Mouse (Mus musculus) MEL (cell line): ENCODE measurements around the gene Olfr547. TPM values are rescaled to one million over a fixed set of nuclear protein-coding genes. Genes with fewer than 3 reads are reported as not detected.
"Not testable (repeated sequence)": the region's sequence is repeated elsewhere in the genome, so short reads cannot be mapped to it uniquely, and the experiment has no call there.

ENCODE experiments used
- DNase-seq: peaks from one replicate; pipeline ENCODE4 v3.0.0; 2011; ENCODE audit warnings: low read depth, low spot score
- H3K27ac ChIP-seq: 2 replicates; pipeline ENCODE4 v1.5.1; 2012; ENCODE audit warnings: low read depth, mild to moderate bottlenecking, control low read depth, low read length, moderate library complexity; ENCODE audit not compliant: control insufficient read depth
- H3K27me3 ChIP-seq, 2 experiments: fragments of 150-350 bp in 1 of 2; sonication (generic) in 1 of 2; 2 replicates each; pipeline ENCODE4 v1.6.1; 2012; ENCODE audit warnings: low read length in 2 of 2, mild to moderate bottlenecking in 2 of 2, improper control_type of control experiment in 1 of 2, moderate library complexity in 1 of 2; ENCODE audit not compliant: insufficient read depth in 2 of 2, control insufficient read depth in 1 of 2
- H3K36me3 ChIP-seq, 2 experiments: 2 replicates each; pipeline ENCODE4 v1.6.1; 2012 to 2014; ENCODE audit warnings: low read length in 2 of 2, improper control_type of control experiment in 1 of 2, inconsistent platforms in 1 of 2, mild to moderate bottlenecking in 1 of 2; ENCODE audit not compliant: insufficient read depth in 2 of 2, control insufficient read depth in 1 of 2
- H3K4me1 ChIP-seq, 2 experiments: fragments of 150-350 bp in 1 of 2; sonication (generic) in 1 of 2; 2 replicates each; pipeline ENCODE4 v1.6.1; 2012; ENCODE audit warnings: low read length in 2 of 2, improper control_type of control experiment in 1 of 2, mild to moderate bottlenecking in 1 of 2; ENCODE audit not compliant: insufficient read depth in 2 of 2, control insufficient read depth in 1 of 2
- H3K4me3 ChIP-seq, 2 experiments: fragments of 150-350 bp in 1 of 2; sonication (generic) in 1 of 2; 2 replicates each; pipeline ENCODE4 v1.5.1; 2012; ENCODE audit warnings: low read depth in 2 of 2, low read length in 2 of 2, mild to moderate bottlenecking in 2 of 2, moderate library complexity in 2 of 2, control low read depth in 1 of 2, improper control_type of control experiment in 1 of 2; ENCODE audit not compliant: control insufficient read depth in 1 of 2, insufficient read depth in 1 of 2
- H3K79me2 ChIP-seq: 2 replicates; pipeline ENCODE4 v1.6.1; 2012; ENCODE audit warnings: mild to moderate bottlenecking, low read length, moderate library complexity; ENCODE audit not compliant: control insufficient read depth, poor library complexity, insufficient read depth
- H3K9ac ChIP-seq: 2 replicates; pipeline ENCODE4 v1.6.1; 2012; ENCODE audit warnings: low read depth, mild to moderate bottlenecking, control low read depth, low read length, moderate library complexity; ENCODE audit not compliant: control insufficient read depth, poor library complexity, severe bottlenecking
- H3K9me3 ChIP-seq: fragments of 150-350 bp; sonication (generic); replicated peaks from 2 replicates; pipeline ENCODE4 v1.6.1; 2012; ENCODE audit warnings: mild to moderate bottlenecking, low read length, improper control_type of control experiment, moderate library complexity; ENCODE audit not compliant: insufficient read depth
- CHD1 ChIP-seq: IDR thresholded peaks from 2 replicates; pipeline ENCODE4 v1.6.1; 2012; ENCODE audit warnings: low read depth, mild to moderate bottlenecking, inconsistent platforms, low read length, improper control_type of control experiment
- CTCF ChIP-seq, 3 experiments: IDR thresholded peaks in 2 of 3; conservative IDR thresholded peaks in 1 of 3; 2 replicates each; pipeline ENCODE4 v1.5.1; 2011 to 2012; ENCODE audit warnings: low read length in 3 of 3, low read depth in 2 of 3, mild to moderate bottlenecking in 2 of 3, improper control_type of control experiment in 1 of 3, inconsistent platforms in 1 of 3, mixed read lengths in 1 of 3, moderate library complexity in 1 of 3; ENCODE audit not compliant: control insufficient read depth in 1 of 3, insufficient read depth in 1 of 3, poor library complexity in 1 of 3, severe bottlenecking in 1 of 3
- E2F4 ChIP-seq: IDR thresholded peaks from 2 replicates; pipeline ENCODE4 v1.6.1; 2011; ENCODE audit warnings: low read depth, low read length, improper control_type of control experiment, borderline replicate concordance
- EP300 ChIP-seq, 2 experiments: IDR thresholded peaks; 2 replicates each; pipeline ENCODE4 v1.6.1; 2011; ENCODE audit warnings: improper control_type of control experiment in 2 of 2, low read length in 2 of 2, low read depth in 1 of 2, mild to moderate bottlenecking in 1 of 2
- ETS1 ChIP-seq: IDR thresholded peaks from 2 replicates; pipeline ENCODE4 v1.6.1; 2012; ENCODE audit warnings: low read depth, mild to moderate bottlenecking, inconsistent platforms, low read length, improper control_type of control experiment, moderate library complexity
- GABPA ChIP-seq: IDR thresholded peaks from 2 replicates; pipeline ENCODE4 v1.6.1; 2012; ENCODE audit warnings: low read depth, mild to moderate bottlenecking, inconsistent platforms, low read length, improper control_type of control experiment, moderate library complexity
- GATA1 ChIP-seq: IDR thresholded peaks from 2 replicates; pipeline ENCODE4 v1.6.1; 2011; ENCODE audit warnings: low read depth, low read length, improper control_type of control experiment
- HCFC1 ChIP-seq: IDR thresholded peaks from 2 replicates; pipeline ENCODE4 v1.6.1; 2012; ENCODE audit warnings: low read depth, mild to moderate bottlenecking, inconsistent platforms, low read length, improper control_type of control experiment, moderate library complexity
- MAFK ChIP-seq: IDR thresholded peaks from 2 replicates; pipeline ENCODE4 v1.6.1; 2011; ENCODE audit warnings: low read depth, mild to moderate bottlenecking, low read length, improper control_type of control experiment, borderline replicate concordance
- MAX ChIP-seq: IDR thresholded peaks from 2 replicates; pipeline ENCODE4 v1.6.1; 2011; ENCODE audit warnings: low read length, improper control_type of control experiment
- MAZ ChIP-seq: IDR thresholded peaks from 2 replicates; pipeline ENCODE4 v1.6.1; 2012; ENCODE audit warnings: low read depth, mild to moderate bottlenecking, inconsistent platforms, low read length, improper control_type of control experiment
- MYB ChIP-seq: IDR thresholded peaks from 2 replicates; pipeline ENCODE4 v1.6.1; 2011; ENCODE audit warnings: mild to moderate bottlenecking, low read depth, low read length, improper control_type of control experiment
- NELFE ChIP-seq: IDR thresholded peaks from 2 replicates; pipeline ENCODE4 v1.6.1; 2011; ENCODE audit warnings: low read depth, low read length, improper control_type of control experiment
- POLR2AphosphoS2 ChIP-seq: IDR thresholded peaks from 2 replicates; pipeline ENCODE4 v1.6.1; 2011; ENCODE audit warnings: low read length, improper control_type of control experiment
- POLR2AphosphoS5 ChIP-seq: IDR thresholded peaks from 2 replicates; pipeline ENCODE4 v1.6.1; 2012; ENCODE audit warnings: low read depth, borderline replicate concordance, mild to moderate bottlenecking, inconsistent platforms, low read length, moderate library complexity, mixed read lengths
- RCOR1 ChIP-seq: IDR thresholded peaks from 2 replicates; pipeline ENCODE4 v1.6.1; 2012; ENCODE audit warnings: low read depth, mild to moderate bottlenecking, inconsistent platforms, low read length, improper control_type of control experiment
- SIN3A ChIP-seq: IDR thresholded peaks from 2 replicates; pipeline ENCODE4 v1.6.1; 2012; ENCODE audit warnings: low read length, improper control_type of control experiment, inconsistent platforms
- SMC3 ChIP-seq: IDR thresholded peaks from 2 replicates; pipeline ENCODE4 v1.6.1; 2011; ENCODE audit warnings: low read depth, low read length, improper control_type of control experiment
- TAL1 ChIP-seq: IDR thresholded peaks from 2 replicates; pipeline ENCODE4 v1.6.1; 2012; ENCODE audit warnings: mild to moderate bottlenecking, inconsistent platforms, low read length, moderate library complexity, mixed read lengths
- TBP ChIP-seq: IDR thresholded peaks from 2 replicates; pipeline ENCODE4 v1.8.0; 2011; ENCODE audit warnings: low read depth, low read length, improper control_type of control experiment
- TCF12 ChIP-seq: IDR thresholded peaks from 2 replicates; pipeline ENCODE4 v1.6.1; 2014; ENCODE audit warnings: low read depth, mild to moderate bottlenecking, inconsistent platforms, low read length, improper control_type of control experiment, moderate library complexity
- USF2 ChIP-seq, 2 experiments: IDR thresholded peaks; 2 replicates each; pipeline ENCODE4 v1.6.1; 2011 to 2012; ENCODE audit warnings: improper control_type of control experiment in 2 of 2, low read length in 2 of 2, borderline replicate concordance in 1 of 2, inconsistent platforms in 1 of 2, low read depth in 1 of 2, mild to moderate bottlenecking in 1 of 2; ENCODE audit not compliant: insufficient read depth in 1 of 2
- ZC3H11A ChIP-seq: IDR thresholded peaks from 2 replicates; pipeline ENCODE4 v1.6.1; 2012; ENCODE audit warnings: low read depth, mild to moderate bottlenecking, inconsistent platforms, low read length, improper control_type of control experiment
- polyA plus RNA-seq, 2 experiments: library from polyadenylated mRNA; stranded (reverse) in 1 of 2; unstranded in 1 of 2; fragments of >175 nt in 1 of 2; fragments of >200 nt in 1 of 2; gene quantifications; 2 replicates each; pipeline versions ENCODE4 v1.2.1 to v1.2.4; 2012; ENCODE audit warnings: low replicate concordance in 2 of 2, low read depth in 1 of 2; ENCODE audit not compliant: insufficient read length in 2 of 2, insufficient read depth in 1 of 2, missing spikeins in 1 of 2
- total RNA-seq: library from RNA; depleted of rRNA; stranded (reverse); fragments of 300-350 nt; gene quantifications from 2 replicates; pipeline ENCODE4 v1.2.3, GENCODE M21; 2012; rRNA removed

The Olfr547 gene
- total RNA-seq: not detected in 2 replicates
- not detected for polyA plus RNA-seq

DNA sequence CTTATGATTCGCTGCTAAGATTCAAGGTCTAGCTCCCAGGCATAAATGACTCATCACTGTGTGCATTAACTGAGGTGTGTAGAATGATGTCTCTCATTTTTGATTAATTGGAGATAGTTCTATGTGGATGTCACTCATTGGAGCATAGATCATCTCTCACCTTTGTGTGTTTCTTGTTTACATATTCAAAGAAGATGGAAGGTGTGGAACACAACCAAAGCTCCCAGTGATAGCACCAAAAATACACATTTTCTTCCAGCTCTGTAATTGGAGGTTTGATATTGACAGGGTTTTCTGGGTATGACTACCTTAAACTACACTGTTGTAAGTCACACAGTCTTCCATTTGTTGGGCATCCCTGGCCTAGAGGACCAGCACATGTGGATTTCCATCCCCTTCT lies at the start of gene Olfr547:
TSS of gene Olfr547 (plus strand) at position 301 of the 400 bp plus-strand sequence.
- H3K4me1 ChIP-seq: no peaks in the 10 kb centered on the region
- no peak within 1 kb of the TSS for H3K4me3 ChIP-seq
- no peaks in the 10 kb centered on the region for H3K36me3 ChIP-seq
- no peak within 1 kb of the TSS for H3K9ac ChIP-seq
- DNase-seq: no peak
- no peak within 1 kb of the TSS for H3K27ac ChIP-seq
- no peaks in the 10 kb centered on the region for H3K79me2 ChIP-seq
- H3K9me3 ChIP-seq: no peaks in the 10 kb centered on the region
- TF ChIP-seq GATA1: no peak
- no peak for TF ChIP-seq MAX
- no peak for TF ChIP-seq GABPA
- no peak for TF ChIP-seq MYB
- no peak for TF ChIP-seq TBP
- no peak for TF ChIP-seq TAL1
- TF ChIP-seq HCFC1: no peak
- TF ChIP-seq E2F4: no peak
- no peak for TF ChIP-seq POLR2AphosphoS2
- no peak for TF ChIP-seq RCOR1
- no peak for TF ChIP-seq NELFE
- no peak for TF ChIP-seq ZC3H11A
- TF ChIP-seq MAFK: no peak
- TF ChIP-seq CTCF (IDR thresholded peaks at IDR 0.05 in 2 of 3, conservative IDR thresholded peaks at IDR 0.05 in 1 of 3; ENCODE audit: control insufficient read depth in 1 of 3, insufficient read depth in 1 of 3, low read depth in 2 of 3, low read length in 3 of 3, poor library complexity in 1 of 3, severe bottlenecking in 1 of 3): no peak
- no peak for TF ChIP-seq POLR2AphosphoS5
- TF ChIP-seq USF2 (IDR thresholded peaks at IDR 0.05; ENCODE audit: borderline replicate concordance in 1 of 2, insufficient read depth in 1 of 2, low read depth in 1 of 2, low read length in 2 of 2): no peak
- no peak for TF ChIP-seq SIN3A
- H3K27me3 ChIP-seq: peaks cover 5 to 13% of the 10 kb centered on the region in 2 experiments

DNA sequence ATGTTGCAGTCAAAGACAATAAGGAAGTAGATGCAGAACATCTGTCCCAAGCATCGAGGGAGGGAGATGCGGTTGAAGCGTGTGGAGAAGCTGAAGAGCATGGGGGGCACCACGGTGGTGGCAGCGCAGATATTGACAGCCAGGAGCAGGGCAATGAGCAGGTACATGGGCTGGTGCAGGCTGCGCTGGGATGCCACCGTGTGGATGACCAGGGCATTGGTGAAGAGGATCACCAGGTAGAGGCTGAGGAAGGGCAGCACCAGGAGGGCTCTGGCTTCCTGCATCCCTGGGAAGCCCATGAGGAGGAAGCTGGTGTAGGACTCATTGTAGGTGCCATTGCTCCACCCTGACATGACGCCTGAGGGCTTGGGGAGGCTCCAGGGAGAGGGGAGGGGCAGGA lies 49.8 kb upstream of the Olfr547 start:
- H3K27me3 ChIP-seq, DNase-seq, H3K79me2 ChIP-seq, H3K9ac ChIP-seq, H3K4me3 ChIP-seq, H3K9me3 ChIP-seq, H3K27ac ChIP-seq: not testable (repeated sequence)
- Histone ChIP-seq H3K4me1 (peaks cover 7 to 22% of the 10 kb centered on the region in 2 experiments), H3K36me3 (peaks cover 0 to 26% of the 10 kb centered on the region in 2 experiments; a peak in 2 of 4 replicates)

DNA sequence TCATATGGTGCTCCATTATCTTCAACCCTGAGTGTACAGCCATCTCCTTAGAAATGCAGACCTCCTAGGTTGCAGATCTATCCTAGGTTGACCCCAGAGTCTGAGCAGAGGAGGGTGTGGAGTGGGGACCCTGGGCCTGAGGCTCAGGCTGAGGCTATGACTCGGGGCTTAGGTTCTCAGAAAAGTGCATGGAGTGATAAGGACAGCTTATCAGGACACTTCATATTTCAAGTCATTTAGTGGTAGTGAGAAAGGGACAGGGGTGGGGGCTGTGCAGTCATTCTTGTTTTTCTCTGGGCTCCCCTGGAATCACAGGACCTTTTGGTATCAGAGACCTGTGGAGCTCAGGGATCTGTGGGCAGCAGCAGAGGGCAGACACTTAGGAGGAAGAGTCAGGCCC lies 48.4 kb upstream of the Olfr547 start:
- Histone ChIP-seq H3K9ac (no peak overlapping the region), H3K9me3 (no peaks in the 10 kb centered on the region), H3K79me2 (no peaks in the 10 kb centered on the region), H3K27ac (peak overlapping the region; percentile 38), H3K4me3 (no peak overlapping the region), H3K27me3 (no peaks in the 10 kb centered on the region), H3K36me3 (peaks cover 0 to 26% of the 10 kb centered on the region in 2 experiments; a peak in 2 of 4 replicates), H3K4me1 (peaks cover 7 to 22% of the 10 kb centered on the region in 2 experiments)
- DNase-seq: peak; percentile 44
- TF ChIP-seq TCF12: peak; percentile 67
- TF ChIP-seq RCOR1: peak; percentile 58; the same call in 1 of the 2 replicates
- TF ChIP-seq SMC3: no peak
- TF ChIP-seq ETS1: peak; percentile 54; the same call in 1 of the 2 replicates
- TF ChIP-seq MAZ: 0 out of 2 replicates have a peak, but pooled peaks have one; percentile 47
- TF ChIP-seq EP300 (IDR thresholded peaks at IDR 0.05; ENCODE audit: low read depth in 1 of 2, low read length in 2 of 2): peak; percentile 67 to 68
- no peak for TF ChIP-seq CHD1
- TF ChIP-seq GATA1: peak; percentile 83
